Mouse (Mus musculus): ENCODE results near the gene Zfp943.

DNA sequence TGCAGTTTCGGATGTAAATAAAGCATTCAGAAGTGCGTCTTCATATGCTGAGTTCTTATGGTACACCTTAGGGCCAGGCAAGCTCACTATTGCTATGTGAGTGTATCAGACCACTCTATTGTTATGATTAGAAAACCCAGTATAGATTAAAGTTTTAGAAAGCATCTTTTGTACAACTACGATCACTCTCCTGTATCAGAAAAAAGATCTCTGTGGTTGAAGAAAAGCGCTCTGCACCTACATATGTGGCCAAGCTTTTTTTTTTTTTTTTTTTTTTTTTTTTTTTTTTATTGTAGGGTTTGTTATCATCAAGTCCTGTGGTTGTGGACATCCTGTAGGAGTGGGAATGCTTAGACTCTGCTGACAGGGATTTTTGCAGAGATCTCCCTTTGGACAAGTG, 950 bp downstream of the Zfp943 start:
- no peak for TF ChIP-seq POLR2A (IDR thresholded peaks at IDR 0.05; ENCODE audit: extremely low read depth, insufficient read depth, low read length)
- TF ChIP-seq CTCF (IDR thresholded peaks at IDR 0.05; ENCODE audit: low read depth, low read length), result no peak
